Mouse (Mus musculus) activated CD4-positive, CD25-positive, alpha-beta regulatory T cell, adult 4 months (primary cell): Measurements from ENCODE around the gene Msrb1. TPM values are rescaled to one million over a fixed set of nuclear protein-coding genes. Genes with fewer than 3 reads are reported as not detected.
"Not testable (repeated sequence)": the region's sequence is repeated elsewhere in the genome, so short reads cannot be mapped to it uniquely, and the experiment has no call there.

Experiments used
- ATAC-seq: one replicate; pipeline ENCODE4 v1.8.0; 2017
- polyA plus RNA-seq, 2 experiments: library from polyadenylated mRNA; unstranded; fragments of 100-300 nt; shearing (Covaris generic); gene quantifications; one replicate each; pipeline ENCODE4 v1.2.1; 2017

Gene Msrb1
- 10 to 100 TPM; 33.5 to 39.9 TPM for polyA plus RNA-seq

DNA sequence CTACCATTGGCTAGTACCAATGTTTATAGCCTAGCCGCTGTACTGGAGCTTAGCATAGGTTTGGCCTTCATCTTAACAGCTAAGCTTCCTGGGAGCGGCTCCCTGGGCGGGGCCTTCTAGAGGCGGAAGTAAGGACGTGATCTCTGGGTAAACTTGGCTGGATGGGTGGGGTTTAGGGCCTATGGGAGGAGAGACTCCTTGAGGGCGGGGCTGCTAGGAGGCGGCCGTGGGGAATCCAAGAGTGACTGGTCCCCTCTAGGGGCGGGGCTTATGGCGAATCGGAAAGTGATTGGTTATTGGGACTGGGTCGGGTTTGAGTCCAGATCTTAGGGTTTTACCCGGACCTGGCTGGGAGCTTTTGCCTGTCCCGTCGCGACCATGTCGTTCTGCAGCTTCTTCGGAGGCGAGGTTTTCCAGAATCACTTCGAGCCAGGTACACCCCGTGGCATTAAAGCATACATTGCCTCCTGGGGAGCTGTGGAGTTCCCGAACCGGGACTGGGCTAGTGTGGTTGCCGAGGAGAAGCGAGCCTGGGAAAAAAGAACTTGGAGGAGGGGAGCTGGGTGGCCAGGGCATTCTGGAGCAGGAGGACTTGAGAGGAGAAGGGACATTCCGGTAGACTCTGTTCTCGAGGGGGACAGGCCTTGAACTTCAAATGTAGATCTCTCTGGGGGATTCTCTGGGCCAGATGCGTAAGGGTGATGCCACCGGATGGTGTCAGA lies at the start of gene Msrb1:
Msrb1 (plus strand) TSS at position 313 of the 722 bp plus-strand sequence.
- peak; percentile 98 for ATAC-seq

DNA sequence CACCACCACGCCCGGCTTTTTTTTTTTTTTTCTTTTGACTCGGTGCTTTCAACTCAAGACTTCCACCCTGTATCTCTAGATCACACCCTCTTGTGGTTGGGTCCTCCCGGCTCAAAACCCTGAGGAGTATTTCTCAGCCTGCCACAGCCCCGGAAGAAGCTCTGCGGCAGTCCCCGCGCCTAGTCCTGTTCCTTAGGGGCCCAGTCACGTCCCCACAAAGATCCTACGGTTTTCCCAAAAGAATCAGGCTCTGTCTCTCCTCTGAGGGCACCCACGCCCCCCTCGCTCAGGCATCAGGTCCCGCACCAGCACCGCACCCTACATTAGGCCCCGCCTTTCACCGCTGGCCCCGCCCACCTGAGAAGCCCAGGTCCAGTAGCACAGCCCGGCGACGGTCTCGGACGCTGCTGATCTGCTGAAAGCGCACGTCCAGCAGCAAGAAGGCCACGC lies 49.3 kb upstream of the Msrb1 start:
- peak; percentile 79 for ATAC-seq

GRCm38 (mm10) chr17:24687599-24687998 lies 48.8 kb upstream of the Msrb1 start:
- ATAC-seq, result no peak

DNA sequence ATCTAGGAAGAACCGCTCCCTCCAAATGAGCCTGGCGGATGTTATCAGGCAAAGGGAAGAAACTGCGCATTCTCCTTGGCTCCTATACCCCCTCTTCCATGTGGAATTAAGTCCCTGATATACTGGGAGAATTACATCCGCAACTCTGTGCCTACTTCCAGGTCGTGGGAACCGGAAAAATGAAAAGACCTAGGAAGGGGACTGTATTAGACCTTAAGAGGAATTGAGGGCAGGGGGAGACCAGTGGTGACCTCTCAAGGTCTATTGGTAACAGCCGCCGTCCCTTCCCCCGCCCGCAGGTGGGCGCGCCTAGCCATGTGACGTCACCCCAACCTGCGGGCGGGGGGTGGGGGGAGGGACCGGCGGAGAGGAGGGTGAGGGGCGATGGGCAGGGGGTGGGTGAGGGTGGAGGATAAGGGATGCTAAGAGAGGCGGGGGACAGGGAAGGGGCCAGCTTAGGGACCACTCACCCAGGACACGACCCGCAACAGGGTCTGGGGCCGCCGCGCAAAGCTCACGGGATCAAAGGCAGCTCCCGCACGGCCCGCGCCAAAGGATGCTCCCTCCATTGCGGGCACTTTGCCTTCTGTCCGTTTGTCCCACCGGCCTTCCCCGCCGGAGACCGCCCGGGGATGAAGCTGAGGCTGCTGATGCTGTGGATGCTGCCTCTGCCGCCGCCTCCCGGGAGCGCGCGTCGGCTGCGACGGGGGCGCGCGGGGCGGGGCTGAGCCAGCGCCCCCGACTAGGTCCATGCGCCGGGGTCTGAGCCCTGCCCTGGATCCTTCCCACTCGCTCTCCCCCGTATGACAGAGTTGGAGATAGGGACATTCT lies 47.0 kb upstream of the Msrb1 start, which contains the start of gene Syngr3:
Syngr3 (minus strand) TSS at position 705 of the 831 bp plus-strand sequence.
- ATAC-seq, result no peak

- ATAC-seq, result no peak
These were observed 44.1 kb upstream of the Msrb1 start for GRCm38 (mm10) chr17:24692385-24692784.

DNA sequence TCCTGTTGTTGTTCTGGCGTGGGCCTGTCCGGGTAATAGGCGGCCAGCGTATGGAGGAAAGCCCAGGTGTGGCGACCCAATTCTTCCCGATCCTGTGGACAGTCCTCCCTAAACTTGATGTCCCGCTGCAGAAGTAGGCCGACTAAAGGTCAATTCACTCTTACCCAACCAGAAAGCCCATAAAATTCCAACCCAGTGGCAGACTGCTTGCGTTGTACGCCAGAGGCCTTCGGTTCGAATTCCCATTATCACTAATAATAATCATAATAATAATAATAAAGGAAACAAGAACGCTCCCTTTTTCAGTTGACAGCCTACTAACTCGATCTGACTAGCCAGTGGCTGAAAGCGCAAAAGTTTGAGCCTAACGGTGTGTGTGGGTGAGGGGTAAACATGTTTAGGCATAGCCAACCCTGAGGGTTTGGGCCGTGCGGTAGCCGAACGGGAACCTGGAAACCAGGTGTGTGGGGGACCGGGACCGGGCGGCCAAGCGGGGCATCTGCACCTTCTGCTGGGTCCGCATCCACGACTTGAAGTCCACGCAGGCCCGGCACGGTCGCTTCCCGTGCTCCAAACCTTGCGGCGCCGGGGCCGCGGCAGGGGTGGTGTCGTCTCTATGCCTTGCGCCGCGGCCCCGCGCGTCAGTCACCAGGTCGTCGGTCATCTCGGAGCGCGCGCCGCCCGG lies 41.0 kb upstream of the Msrb1 start:
- ATAC-seq, result no peak

- peak; percentile 78 for ATAC-seq
These were observed 40.3 kb upstream of the Msrb1 start, which contains the start of the genes Gfer and Noxo1 for GRCm38 (mm10) chr17:24696011-24696697. Gfer (minus strand) TSS chr17:24696156. Noxo1 (plus strand) TSS chr17:24696234.

GRCm38 (mm10) chr17:24697985-24698384 lies 38.5 kb upstream of the Msrb1 start:
- ATAC-seq, result no peak

GRCm38 (mm10) chr17:24698715-24699114 lies 37.7 kb upstream of the Msrb1 start:
- ATAC-seq, result no peak

- no peak for ATAC-seq
These were observed 37.0 kb upstream of the Msrb1 start for GRCm38 (mm10) chr17:24699473-24699872.

DNA sequence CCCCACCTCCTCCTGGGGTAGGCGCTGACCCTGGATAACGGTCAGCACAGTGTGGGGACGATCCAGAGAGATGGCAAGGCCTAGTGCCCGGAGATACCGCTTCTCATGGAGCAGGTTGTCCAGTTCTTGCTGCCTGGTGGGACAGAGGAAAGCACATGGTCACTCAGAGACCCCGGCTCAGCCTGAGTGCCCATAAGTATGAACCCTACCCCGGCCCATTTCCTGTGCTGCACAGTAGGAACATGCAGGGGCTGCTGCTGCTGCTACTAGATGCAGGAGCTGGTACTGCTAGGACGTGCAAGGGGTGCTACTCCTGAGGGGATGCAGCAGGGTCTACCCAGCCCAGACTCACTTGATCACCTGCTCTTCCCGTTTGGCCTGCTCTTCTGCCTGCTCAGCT lies 35.2 kb upstream of the Msrb1 start:
- no peak for ATAC-seq

GRCm38 (mm10) chr17:24705821-24706220 lies 30.6 kb upstream of the Msrb1 start:
- ATAC-seq, result no peak

- ATAC-seq, result peak; percentile 84
These were observed 29.3 kb upstream of the Msrb1 start, which contains the start of gene Tbl3 for GRCm38 (mm10) chr17:24706982-24707800. Tbl3 (minus strand) TSS chr17:24707660.

- peak; percentile 34 for ATAC-seq
These were observed 28.5 kb upstream of the Msrb1 start for GRCm38 (mm10) chr17:24707801-24708425.

- ATAC-seq, result no peak
These were observed 27.8 kb upstream of the Msrb1 start for GRCm38 (mm10) chr17:24708646-24709045.

GRCm38 (mm10) chr17:24715556-24715955 lies 20.9 kb upstream of the Msrb1 start:
- ATAC-seq, result no peak

DNA sequence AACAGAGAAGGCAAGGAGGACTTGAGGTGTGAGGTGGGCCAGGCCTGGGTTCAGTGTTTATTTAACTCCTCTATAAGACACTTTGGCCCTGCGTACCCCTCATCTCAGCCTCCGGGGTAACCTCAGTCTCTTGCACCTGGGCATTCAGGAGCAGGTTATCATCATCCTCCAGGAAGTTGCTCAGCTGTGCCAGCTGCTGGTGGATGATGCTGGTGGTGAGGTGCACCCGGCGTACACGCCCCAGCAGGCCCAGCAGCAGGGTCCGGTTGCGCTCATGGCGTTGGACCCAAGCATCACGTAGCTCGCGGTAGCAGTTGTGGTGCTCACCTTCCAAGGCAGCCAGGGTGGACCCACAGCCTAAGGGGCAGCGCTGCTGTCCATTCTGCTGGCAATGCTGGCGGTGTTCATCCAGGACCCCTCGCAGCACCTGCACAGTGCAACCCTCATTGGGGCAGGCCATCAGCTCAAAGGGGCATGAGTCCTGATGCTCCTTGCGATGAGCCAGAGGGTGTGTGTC lies 20.2 kb upstream of the Msrb1 start:
- no peak for ATAC-seq

GRCm38 (mm10) chr17:24717943-24718342 lies 18.5 kb upstream of the Msrb1 start, which contains the start of the genes Rnf151 and Rps2:
Rnf151 (minus strand) TSS chr17:24718063.
Rps2 (plus strand) TSS chr17:24718116.
- ATAC-seq, result no peak

GRCm38 (mm10) chr17:24718938-24719337 lies 17.5 kb upstream of the Msrb1 start:
- ATAC-seq, result not testable (repeated sequence)

DNA sequence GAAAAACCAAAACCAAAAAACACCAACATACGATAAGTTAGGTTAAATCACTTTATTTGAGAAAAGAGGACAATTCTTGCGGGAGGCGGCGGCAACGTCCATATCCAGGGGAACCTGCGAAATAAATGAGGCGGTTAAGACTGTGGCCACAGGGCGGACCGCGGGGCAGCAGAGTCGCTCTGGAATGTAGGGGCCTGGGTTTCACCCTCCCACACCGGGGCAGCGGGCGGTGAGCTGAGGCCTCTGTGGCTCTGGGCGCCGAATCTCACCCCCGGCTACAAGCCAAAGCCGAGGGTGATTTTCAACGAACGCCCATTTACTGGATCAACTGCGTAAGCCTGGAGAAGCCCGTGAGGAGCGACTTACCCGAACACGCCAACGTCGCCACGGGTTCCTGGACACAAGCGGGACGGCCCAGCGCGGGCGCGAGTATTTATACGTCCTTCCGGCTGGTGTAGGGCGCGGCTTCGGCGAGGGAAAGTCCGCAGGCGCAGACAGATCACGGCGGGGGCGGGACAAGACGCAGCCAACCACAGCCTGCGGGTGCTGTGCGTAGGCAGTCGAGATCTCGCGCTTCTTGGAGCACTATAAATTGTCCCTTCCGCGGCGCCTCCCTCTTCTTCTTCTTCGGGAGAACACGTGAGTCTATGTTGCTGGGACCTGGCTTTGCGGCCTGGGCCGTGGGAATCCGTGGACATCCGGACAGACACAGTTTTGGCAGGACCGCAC lies 16.8 kb upstream of the Msrb1 start:
- ATAC-seq, result peak; percentile 87
